Mouse (Mus musculus): ENCODE data around the gene Fscn1.

DNA sequence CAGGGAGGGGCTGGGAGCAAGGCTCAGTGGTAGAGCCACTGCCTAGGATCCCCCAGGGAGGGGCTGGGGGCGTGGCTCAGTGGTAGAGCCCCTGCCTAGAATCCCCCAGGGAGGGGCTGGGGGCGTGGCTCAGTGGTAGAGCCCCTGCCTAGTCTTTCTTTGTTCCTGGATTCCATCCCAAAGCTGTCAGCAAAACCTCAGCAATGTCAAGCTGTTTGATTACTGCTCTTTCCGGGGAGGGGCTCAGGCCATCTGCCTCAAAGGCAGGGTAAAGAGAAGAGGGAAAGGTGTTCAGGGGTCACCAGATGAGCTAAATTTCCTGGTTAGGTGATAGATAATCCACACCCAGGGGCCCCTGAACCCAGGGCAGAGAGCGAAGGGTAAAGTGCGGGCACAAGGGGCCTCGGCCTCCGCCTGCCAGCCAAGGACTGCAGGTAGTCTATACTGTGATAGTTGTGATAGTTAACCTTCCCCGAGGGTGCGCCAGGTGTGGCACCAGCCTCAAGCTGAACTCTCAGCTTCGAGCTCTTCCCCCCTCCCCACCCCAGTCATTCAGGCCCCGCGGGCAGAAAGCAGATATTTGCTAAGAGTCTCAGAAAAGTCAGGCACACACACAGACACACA is 35.7 kb upstream of the Fscn1 start:
- TF ChIP-seq CTCF (IDR thresholded peaks at IDR 0.05; ENCODE audit: control insufficient read depth, insufficient read depth, insufficient replicate concordance, low read depth, low read length) (no peak), POLR2A (IDR thresholded peaks at IDR 0.05; ENCODE audit: control insufficient read depth, low read depth, low read length) (no peak)
